Mouse (Mus musculus): ENCODE results near the gene Phc1. TPM values are rescaled to one million over a fixed set of nuclear protein-coding genes. Genes with fewer than 3 reads are reported as not detected.

Phc1 gene
- polyA plus RNA-seq, 1 experiment from 2014 or later: 36.9 TPM

GRCm38 (mm10) chr6:122343719-122344118 is 3.4 kb upstream of the Phc1 start:
- H3K4me2 ChIP-seq (ENCODE audit: low read depth, severe bottlenecking): no peak overlapping the region
- no peak overlapping the region for H3K27ac ChIP-seq (replicated peaks; ENCODE audit: low read depth, low read length)
- H3K36me3 ChIP-seq (ENCODE audit: control insufficient read depth, insufficient read depth, low read length): no peaks in the 10 kb centered on the region
- H3K9ac ChIP-seq (ENCODE audit: low read length): no peak overlapping the region
- no peaks in the 10 kb centered on the region for H3K9me3 ChIP-seq (ENCODE audit: control insufficient read depth, low read length)
- DNase-seq (ENCODE audit: low spot score) (no peak), ATAC-seq (ENCODE audit: insufficient number of reproducible peaks, low FRiP score, low TSS enrichment, low read depth) (no peak)
- no peak overlapping the region for H3K4me3 ChIP-seq (ENCODE audit: low read depth, low read length)
- WGBS: 67% methylated on average over 10 of the region's 10 CpGs
- H3K27me3 ChIP-seq (ENCODE audit: control insufficient read depth, insufficient read depth, low read length): no peaks in the 10 kb centered on the region
- no peaks in the 10 kb centered on the region; the same call in 1 of the 2 replicates for H3K4me1 ChIP-seq (ENCODE audit: control insufficient read depth, insufficient read depth, low read length)

GRCm38 (mm10) chr6:122342125-122342524 is 1.8 kb upstream of the Phc1 start:
- no peak overlapping the region for H3K9ac ChIP-seq (ENCODE audit: low read length)
- ATAC-seq (ENCODE audit: insufficient number of reproducible peaks, low FRiP score, low TSS enrichment, low read depth): no peak
- H3K27ac ChIP-seq (replicated peaks; ENCODE audit: low read depth, low read length): no peak overlapping the region

GRCm38 (mm10) chr6:122341038-122341810 is 863 bp upstream of the Phc1 start:
- H3K4me1 ChIP-seq (ENCODE audit: control insufficient read depth, insufficient read depth, low read length): peaks cover 3% of the 10 kb centered on the region; the same call in 1 of the 2 replicates
- 40% methylated on average over 7 of the region's 7 CpGs for WGBS
- peak overlapping the region; percentile 95 for H3K27ac ChIP-seq (replicated peaks; ENCODE audit: low read depth, low read length)

More at GRCm38 (mm10) chr6:122342125-122342524, 1.8 kb upstream of the Phc1 start:
- no peak for DNase-seq (ENCODE audit: low spot score)
- Histone ChIP-seq H3K27me3 (ENCODE audit: control insufficient read depth, insufficient read depth, low read length) (no peaks in the 10 kb centered on the region), H3K4me3 (ENCODE audit: low read depth, low read length) (no peak overlapping the region), H3K4me1 (ENCODE audit: control insufficient read depth, insufficient read depth, low read length) (peaks cover 3% of the 10 kb centered on the region; the same call in 1 of the 2 replicates), H3K9me3 (ENCODE audit: control insufficient read depth, low read length) (no peaks in the 10 kb centered on the region), H3K36me3 (ENCODE audit: control insufficient read depth, insufficient read depth, low read length) (no peaks in the 10 kb centered on the region), H3K4me2 (ENCODE audit: low read depth, severe bottlenecking) (no peak overlapping the region)
- WGBS: 13% methylated on average over 5 of the region's 5 CpGs

GRCm38 (mm10) chr6:122339648-122340341 is 566 bp downstream of the Phc1 start:
- DNase-seq (ENCODE audit: low spot score) (peak; percentile 89), ATAC-seq (ENCODE audit: insufficient number of reproducible peaks, low FRiP score, low TSS enrichment, low read depth) (peak; percentile 88)
- no peaks in the 10 kb centered on the region; the same call in 1 of the 2 replicates for H3K36me3 ChIP-seq (ENCODE audit: control insufficient read depth, insufficient read depth, low read length)
- peaks cover 3% of the 10 kb centered on the region; the same call in 1 of the 2 replicates for H3K4me1 ChIP-seq (ENCODE audit: control insufficient read depth, insufficient read depth, low read length)
- H3K9ac ChIP-seq (ENCODE audit: low read length): peak overlapping the region; percentile 84
- peak overlapping the region; percentile 61 for H3K4me2 ChIP-seq (ENCODE audit: low read depth, severe bottlenecking)
- peak overlapping the region; percentile 83 for H3K4me3 ChIP-seq (ENCODE audit: low read depth, low read length)
- H3K27ac ChIP-seq (replicated peaks; ENCODE audit: low read depth, low read length): peak overlapping the region; percentile 95
- WGBS: 0% methylated on average over 11 of the region's 71 CpGs
- no peaks in the 10 kb centered on the region for H3K27me3 ChIP-seq (ENCODE audit: control insufficient read depth, insufficient read depth, low read length)
- no peaks in the 10 kb centered on the region for H3K9me3 ChIP-seq (ENCODE audit: control insufficient read depth, low read length)

More at GRCm38 (mm10) chr6:122341038-122341810, 863 bp upstream of the Phc1 start:
- no peak for ATAC-seq (ENCODE audit: insufficient number of reproducible peaks, low FRiP score, low TSS enrichment, low read depth)
- Histone ChIP-seq H3K9ac (ENCODE audit: low read length) (no peak overlapping the region), H3K4me2 (ENCODE audit: low read depth, severe bottlenecking) (peak overlapping the region; percentile 61; the same call in 1 of the 2 replicates), H3K4me3 (ENCODE audit: low read depth, low read length) (no peak overlapping the region), H3K36me3 (ENCODE audit: control insufficient read depth, insufficient read depth, low read length) (no peaks in the 10 kb centered on the region), H3K27me3 (ENCODE audit: control insufficient read depth, insufficient read depth, low read length) (no peaks in the 10 kb centered on the region), H3K9me3 (ENCODE audit: control insufficient read depth, low read length) (no peaks in the 10 kb centered on the region)
- DNase-seq (ENCODE audit: low spot score): no peak

GRCm38 (mm10) chr6:122339047-122339647 is 1.2 kb downstream of the Phc1 start:
- no peaks in the 10 kb centered on the region; the same call in 1 of the 2 replicates for H3K36me3 ChIP-seq (ENCODE audit: control insufficient read depth, insufficient read depth, low read length)
- DNase-seq (ENCODE audit: low spot score) (peak; percentile 80), ATAC-seq (ENCODE audit: insufficient number of reproducible peaks, low FRiP score, low TSS enrichment, low read depth) (peak; percentile 76)
- no peaks in the 10 kb centered on the region for H3K27me3 ChIP-seq (ENCODE audit: control insufficient read depth, insufficient read depth, low read length)
- peak overlapping the region; percentile 95 for H3K27ac ChIP-seq (replicated peaks; ENCODE audit: low read depth, low read length)
- WGBS: 1% methylated on average over 42 of the region's 51 CpGs
- peak overlapping the region; percentile 46 for H3K4me2 ChIP-seq (ENCODE audit: low read depth, severe bottlenecking)
- H3K4me1 ChIP-seq (ENCODE audit: control insufficient read depth, insufficient read depth, low read length): peaks cover 3% of the 10 kb centered on the region; the same call in 1 of the 2 replicates
- peak overlapping the region; percentile 84 for H3K9ac ChIP-seq (ENCODE audit: low read length)
- H3K9me3 ChIP-seq (ENCODE audit: control insufficient read depth, low read length): no peaks in the 10 kb centered on the region
- H3K4me3 ChIP-seq (ENCODE audit: low read depth, low read length): peak overlapping the region; percentile 83

- H3K27me3 ChIP-seq (ENCODE audit: control insufficient read depth, insufficient read depth, low read length): no peaks in the 10 kb centered on the region
- H3K9ac ChIP-seq (ENCODE audit: low read length): no peak overlapping the region
- no peak for DNase-seq (ENCODE audit: low spot score)
- H3K27ac ChIP-seq (replicated peaks; ENCODE audit: low read depth, low read length): no peak overlapping the region
- ATAC-seq (ENCODE audit: insufficient number of reproducible peaks, low FRiP score, low TSS enrichment, low read depth): no peak
- H3K4me1 ChIP-seq (ENCODE audit: control insufficient read depth, insufficient read depth, low read length): peaks cover 3% of the 10 kb centered on the region; the same call in 1 of the 2 replicates
- WGBS: 60% methylated on average over 6 of the region's 6 CpGs
- H3K9me3 ChIP-seq (ENCODE audit: control insufficient read depth, low read length): no peaks in the 10 kb centered on the region
- peaks cover 6% of the 10 kb centered on the region; the same call in 1 of the 2 replicates for H3K36me3 ChIP-seq (ENCODE audit: control insufficient read depth, insufficient read depth, low read length)
- no peak overlapping the region for H3K4me2 ChIP-seq (ENCODE audit: low read depth, severe bottlenecking)
- no peak overlapping the region for H3K4me3 ChIP-seq (ENCODE audit: low read depth, low read length)
Measured at GRCm38 (mm10) chr6:122337546-122337945, 2.8 kb downstream of the Phc1 start.

GRCm38 (mm10) chr6:122334786-122335340 is 5.5 kb downstream of the Phc1 start:
- no peaks in the 10 kb centered on the region for H3K27me3 ChIP-seq (ENCODE audit: control insufficient read depth, insufficient read depth, low read length)
- no peak overlapping the region for H3K4me2 ChIP-seq (ENCODE audit: low read depth, severe bottlenecking)
- H3K9ac ChIP-seq (ENCODE audit: low read length): no peak overlapping the region
- no peaks in the 10 kb centered on the region for H3K9me3 ChIP-seq (ENCODE audit: control insufficient read depth, low read length)
- no peak overlapping the region for H3K4me3 ChIP-seq (ENCODE audit: low read depth, low read length)
- no peak for DNase-seq (ENCODE audit: low spot score)
- H3K36me3 ChIP-seq (ENCODE audit: control insufficient read depth, insufficient read depth, low read length): peaks cover 11% of the 10 kb centered on the region; the same call in 1 of the 2 replicates
- no peak for ATAC-seq (ENCODE audit: insufficient number of reproducible peaks, low FRiP score, low TSS enrichment, low read depth)
- WGBS: 88% methylated on average over 7 of the region's 7 CpGs
- peaks cover 3% of the 10 kb centered on the region; the same call in 1 of the 2 replicates for H3K4me1 ChIP-seq (ENCODE audit: control insufficient read depth, insufficient read depth, low read length)
- no peak overlapping the region for H3K27ac ChIP-seq (replicated peaks; ENCODE audit: low read depth, low read length)
